Mouse (Mus musculus) thymus, postnatal 25 days (tissue): Measurements from ENCODE around the gene Stard13.

Experiments used
- DNase-seq: peaks from one replicate; pipeline ENCODE4 v3.0.0; 2022

Gene Stard13

GRCm38 (mm10) chr5:151054100-151054742, 179.4 kb downstream of the Stard13 start:
- DNase-seq = no peak

DNA sequence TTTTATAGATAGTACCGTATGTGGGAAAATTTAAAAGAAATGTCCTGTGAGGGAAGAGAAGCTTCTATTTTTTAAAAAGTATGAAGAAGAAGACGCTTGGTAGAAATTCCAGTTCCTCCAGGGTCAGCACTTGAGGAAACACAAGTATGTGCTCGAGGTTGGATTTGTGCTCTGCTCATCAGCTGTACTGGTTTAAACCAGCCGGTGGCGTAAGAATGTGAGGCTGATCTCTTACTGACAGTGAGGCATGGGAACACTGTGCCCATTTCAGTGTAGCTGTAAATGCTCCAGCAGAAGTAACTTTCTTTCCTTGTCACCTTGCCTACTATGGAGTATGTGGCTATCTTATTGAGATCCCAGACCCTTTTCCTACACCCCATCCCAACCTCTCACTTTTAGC, 180.4 kb downstream of the Stard13 start:
- no peak for DNase-seq

DNA sequence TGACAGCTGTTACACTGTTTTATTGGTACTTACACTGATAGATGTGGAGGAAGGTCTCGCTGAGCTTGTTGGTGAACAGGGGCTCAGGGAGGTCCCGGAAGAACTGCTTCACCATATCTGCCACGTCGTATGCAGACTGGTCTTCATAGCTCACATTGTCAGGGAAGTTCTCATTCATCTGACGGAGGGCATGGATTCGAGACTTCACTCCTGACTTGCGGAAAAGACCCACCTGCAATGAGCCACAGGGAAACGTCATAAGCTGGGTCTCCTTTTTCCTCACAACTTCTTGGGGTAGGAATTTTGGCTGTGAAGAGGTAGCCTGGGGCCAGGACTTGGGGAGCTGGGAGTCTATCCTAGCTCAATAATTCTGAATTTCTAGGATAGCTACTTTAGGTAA, 181.3 kb downstream of the Stard13 start:
- DNase-seq = no peak

GRCm38 (mm10) chr5:151047488-151047887, 186.1 kb downstream of the Stard13 start:
- DNase-seq = no peak

DNA sequence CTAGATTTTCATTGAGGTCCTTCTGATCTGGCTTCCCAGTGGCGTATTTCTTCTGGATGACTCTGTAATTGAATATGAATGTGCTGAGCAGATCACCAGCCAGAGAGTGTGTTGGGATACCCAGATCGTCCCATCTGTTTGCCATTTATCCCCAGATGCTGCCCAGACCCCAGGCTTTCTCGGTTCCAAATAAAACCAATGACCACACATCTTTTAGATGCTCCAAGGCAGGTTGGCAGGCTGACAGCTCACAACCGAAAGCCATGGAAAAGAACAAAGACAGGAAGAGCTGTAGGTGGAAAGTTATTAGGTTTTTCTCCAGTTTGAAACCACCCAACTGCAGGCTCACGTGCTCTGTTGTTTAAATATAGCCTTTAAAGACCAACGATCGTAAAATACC, 186.7 kb downstream of the Stard13 start:
- DNase-seq = no peak

DNA sequence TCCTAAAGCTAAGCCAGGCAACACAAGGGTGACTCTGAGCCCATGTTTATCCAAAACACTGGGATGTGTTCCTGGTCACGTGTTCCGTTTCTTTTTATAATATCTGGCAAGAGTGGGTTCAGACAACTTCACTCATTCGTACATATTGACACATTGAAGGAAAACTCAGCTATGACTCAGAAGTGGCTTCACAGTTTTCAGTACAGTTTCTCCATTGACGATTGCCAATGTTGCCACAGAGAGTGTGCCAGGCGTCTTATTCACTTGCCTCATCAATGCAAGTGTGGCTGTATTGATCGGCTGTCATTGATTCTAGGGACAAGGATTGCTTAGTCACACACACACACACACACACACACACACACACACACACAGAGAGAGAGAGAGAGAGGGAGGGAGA, 187.5 kb downstream of the Stard13 start:
- DNase-seq = no peak

DNA sequence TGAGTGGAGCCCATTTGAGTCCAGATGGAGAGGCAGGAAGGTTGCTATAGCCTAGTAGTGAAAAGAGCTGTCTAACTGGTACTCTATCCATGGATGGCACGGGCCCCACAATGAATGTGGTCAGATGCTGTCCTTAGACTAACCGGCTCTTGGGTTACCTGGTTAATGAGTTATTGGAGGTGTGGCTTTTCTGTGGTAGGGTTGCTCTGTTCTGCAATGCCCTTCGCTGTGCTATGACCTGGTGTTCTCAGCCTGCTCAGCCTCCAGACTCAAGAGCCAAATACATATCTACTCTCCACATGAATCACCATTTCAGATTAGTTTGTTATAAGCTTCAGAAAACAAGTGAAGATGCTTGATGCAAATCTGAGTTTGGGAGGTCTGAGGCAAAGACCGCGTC, 190.7 kb downstream of the Stard13 start:
- DNase-seq = no peak

DNA sequence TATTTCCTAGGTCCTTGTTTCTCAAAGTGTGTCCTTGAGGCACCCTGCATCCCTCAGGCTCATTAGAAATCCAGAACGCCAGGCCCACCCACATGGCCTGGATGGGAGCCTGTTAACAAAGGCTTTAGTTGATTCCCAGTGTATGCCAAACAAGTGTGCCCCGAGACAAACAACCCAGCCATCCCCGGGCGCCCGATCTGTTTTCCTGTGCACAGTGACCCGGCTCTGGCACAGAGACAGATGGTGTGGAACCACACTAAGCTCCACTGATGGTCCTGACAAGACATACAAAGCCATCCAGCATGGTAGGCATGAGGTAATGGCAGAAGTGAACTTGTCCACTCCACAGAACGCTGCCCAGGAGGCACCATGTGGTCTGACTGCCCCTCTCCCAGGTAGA, 195.8 kb downstream of the Stard13 start:
- DNase-seq = no peak

DNA sequence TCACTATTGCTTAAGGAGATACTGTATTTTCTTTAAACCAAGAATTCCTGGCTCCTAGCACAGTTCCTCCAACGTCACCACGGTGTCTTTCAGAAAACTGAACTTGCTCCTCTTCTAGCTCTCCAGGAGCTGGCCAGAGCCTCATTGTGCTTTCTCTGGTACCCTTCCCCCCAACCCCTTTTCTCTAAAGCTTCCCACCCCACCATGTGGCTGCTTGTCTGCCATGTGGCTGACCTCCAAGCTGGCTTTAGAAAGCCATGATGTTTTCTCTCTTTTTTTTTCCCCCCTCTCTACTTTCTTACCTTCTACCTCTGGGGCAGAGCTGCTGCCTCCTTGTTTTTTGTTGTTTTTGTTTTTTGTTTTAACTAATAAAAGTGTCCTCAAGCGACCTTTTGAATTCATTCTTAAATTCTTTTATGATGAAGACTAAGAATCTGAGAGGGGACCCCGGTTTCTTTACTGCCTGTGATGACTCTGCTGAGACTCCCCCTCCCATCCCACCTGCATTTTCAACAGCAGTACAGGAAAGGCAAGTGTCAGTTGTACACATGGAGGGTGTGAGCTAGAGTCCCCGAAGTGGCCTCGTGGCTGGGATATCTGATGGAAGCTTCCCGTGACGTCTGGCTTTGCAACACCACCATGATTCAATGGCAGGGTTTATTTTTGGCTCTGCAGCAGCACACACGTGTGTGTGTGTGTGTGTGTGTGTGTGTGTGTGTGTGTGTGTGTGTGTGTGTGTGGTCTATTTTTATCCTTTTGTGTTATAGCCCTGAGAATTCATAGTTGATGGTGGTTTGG, 198.7 kb downstream of the Stard13 start:
- no peak for DNase-seq

DNA sequence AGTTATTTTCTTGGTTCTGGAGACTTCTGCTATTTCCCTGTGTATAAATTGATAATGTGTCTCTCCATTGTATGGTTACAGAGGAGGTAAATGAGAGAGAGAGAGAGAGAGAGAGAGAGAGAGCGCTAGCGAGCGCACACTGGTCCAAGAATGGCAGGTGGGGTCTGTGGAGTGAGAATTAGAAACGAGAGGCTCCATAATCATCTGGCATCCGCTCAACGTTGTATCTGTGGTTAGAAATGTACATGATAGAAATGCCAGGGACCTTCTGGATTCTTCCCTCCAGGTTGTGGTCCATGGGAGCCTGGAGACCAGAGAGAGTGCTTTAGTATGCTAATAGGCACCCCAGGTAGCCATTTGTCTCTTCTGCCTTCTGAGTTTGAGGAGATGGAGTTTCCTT, 204.7 kb downstream of the Stard13 start:
- DNase-seq = no peak

DNA sequence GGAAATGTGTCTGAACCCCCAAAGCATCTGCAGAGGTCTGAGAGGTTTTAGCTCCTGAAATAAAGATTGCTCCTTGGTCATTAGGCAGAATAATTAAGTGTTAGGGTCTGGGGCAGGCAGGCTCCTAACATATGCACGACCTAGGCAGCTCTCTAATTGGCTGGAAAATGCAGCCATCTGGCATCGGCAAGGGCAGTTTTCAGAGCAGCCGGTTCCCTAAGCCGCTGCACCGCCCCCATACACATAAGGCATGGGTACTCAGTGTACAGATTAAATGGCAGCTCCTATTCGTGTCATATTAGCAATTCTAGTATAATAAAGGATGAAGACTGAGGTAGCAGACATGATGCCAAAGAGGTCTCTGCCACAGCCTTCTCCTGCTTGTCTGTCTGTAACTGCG, 206.5 kb downstream of the Stard13 start:
- DNase-seq = no peak

DNA sequence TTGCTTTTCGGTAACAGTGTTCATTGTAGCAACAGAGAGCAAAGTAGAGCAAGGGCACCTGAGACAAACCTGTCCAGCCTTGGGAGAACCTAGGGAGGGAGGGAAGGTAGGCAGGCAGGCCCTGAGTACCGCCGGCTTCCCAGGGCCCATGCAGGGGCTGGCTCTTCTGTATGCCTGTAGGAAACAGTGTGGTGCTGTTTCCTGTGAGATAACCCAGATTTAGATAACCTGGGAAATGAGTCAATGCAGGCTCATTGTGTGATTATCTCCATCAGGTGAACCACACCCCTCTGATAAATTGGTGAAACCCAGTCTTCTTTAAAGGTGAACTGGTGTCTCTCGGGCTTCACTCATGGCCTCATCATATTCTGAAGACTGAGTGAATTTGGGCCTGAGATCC, 207.6 kb downstream of the Stard13 start:
- no peak for DNase-seq

GRCm38 (mm10) chr5:151024483-151024882, 209.2 kb downstream of the Stard13 start:
- DNase-seq = no peak

DNA sequence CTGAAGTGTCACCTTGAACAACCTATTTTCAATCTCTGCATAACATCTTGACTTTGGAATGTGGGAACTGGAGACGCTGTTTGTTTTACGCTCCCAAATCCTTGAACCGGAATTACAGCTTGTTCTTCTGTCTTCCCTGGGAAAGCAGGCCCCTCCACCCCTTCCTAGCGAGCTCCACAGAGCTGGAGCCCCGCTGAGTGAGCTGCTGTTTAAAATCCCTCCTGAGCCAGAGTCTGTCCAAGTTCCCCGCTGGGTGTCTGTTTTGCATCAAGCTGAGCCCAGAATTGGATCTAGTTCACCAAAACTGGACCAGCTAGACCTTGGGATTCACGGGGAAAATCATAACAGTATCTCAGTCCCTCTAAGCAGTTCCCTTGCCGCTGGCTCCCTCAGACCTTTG, 210.2 kb downstream of the Stard13 start:
- no peak for DNase-seq

DNA sequence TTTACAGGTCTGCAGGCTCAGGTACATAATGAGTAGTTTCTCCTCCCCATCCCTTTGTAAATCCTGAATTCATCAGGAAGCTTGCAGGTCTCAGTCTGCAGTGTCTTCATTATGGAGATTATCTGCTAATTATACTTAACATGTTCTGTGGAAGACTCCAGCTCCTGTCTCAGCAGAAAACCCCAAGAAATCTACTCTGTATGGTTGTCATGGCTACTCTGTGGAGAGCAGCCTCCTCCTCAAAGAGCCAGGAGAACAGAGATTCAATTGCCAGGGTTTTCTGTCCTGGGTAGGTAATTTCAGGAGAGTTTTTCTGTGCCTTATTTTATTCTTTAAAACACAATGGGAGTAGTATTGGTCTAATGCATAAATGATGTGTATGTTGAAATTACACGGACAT, 210.7 kb downstream of the Stard13 start:
- no peak for DNase-seq

DNA sequence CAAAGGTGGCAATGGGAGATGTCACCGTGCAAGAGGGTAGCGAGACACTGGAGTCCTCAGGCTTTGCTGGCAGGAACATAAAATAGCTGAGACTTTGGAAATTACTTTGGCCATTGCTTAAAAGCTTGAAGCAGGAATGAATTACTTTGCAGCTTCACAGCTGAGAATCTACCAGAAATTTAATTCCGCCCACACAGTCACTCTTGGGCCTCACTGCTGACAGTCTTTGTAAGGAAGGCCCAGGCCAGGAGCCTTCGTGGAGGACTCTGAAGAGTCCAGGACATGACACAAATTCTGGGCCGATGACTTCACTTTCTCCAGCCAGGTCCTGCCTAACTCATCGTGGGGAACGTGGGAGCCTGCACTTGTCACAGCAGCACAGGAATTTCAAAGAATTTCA, 211.6 kb downstream of the Stard13 start:
- DNase-seq = no peak

DNA sequence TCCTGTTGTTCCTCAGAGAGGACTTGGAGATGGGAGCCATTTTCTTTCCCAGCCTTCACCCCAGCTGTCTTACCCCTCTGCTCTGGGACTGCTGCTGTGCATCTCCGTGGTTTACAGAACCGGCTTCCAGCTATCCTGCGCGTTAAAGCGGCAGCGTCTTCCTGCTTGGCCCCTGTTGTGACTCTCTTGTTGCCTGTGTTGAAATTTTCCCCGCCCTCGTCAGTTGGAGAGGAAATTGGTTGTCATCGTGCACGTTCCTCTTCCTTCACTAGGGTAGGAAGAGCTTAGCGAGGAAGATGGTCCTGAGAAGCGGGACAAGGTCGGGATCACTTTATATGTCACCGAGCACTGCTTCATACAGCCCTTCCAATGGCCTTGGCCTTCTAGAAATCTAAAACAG, 212.8 kb downstream of the Stard13 start:
- DNase-seq = no peak

DNA sequence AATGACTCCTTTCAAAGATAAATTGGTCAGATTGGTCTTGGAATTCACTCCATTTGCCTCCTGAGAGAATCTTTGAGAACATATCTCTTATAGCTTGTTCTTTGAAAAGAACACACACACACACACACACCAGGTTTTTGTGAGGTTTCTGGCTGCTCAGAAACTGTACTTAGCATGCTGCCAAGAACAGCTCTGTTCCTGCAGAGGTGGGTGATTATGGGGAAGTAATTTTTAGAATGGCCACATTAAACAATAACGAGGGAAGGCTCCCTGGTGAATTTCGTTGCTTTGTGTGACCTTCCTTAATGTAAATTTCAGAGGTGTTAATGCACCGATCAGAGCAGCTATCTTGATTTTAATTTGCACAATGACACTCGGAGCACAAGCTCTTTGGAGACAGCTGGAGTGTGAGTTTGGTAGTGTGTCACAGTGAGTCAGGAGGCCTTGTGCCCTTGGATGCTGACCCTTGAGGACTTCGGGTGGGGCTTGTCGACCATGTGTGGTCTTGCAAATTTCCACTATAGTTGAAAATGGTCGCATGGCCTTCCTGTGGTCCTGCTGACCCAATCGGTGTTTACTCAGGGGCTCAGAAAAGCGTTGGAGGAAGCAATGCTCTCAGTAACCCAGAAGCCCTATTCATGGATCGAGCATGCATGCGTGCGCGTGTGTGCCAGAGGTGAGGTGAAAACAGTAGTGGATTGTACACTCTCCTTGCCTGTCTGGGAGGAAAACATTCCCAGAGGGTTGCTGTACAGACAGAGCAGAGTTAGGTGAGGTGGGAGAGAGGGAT, 213.4 kb downstream of the Stard13 start:
- DNase-seq = no peak

DNA sequence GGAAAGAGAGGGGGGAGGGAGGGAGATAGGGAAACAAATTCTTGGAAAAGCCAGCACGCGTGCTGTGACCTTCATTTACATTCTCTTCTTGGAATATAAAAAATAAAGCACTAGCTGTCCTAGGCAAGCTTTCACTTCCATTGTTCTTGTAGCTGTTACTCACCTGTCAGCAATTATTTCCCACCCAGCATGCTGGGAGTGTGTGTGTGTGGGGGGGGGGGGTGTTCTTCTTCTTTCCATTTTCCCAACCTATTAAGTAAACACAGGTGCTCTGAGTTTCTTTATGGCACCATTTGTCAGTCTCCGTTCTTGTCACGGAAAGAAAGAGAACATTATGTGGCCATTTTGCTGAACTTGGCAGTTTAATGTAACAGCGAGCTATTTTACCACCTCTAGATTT, 214.7 kb downstream of the Stard13 start:
- DNase-seq = no peak

GRCm38 (mm10) chr5:151018450-151018849, 215.2 kb downstream of the Stard13 start:
- DNase-seq = no peak

GRCm38 (mm10) chr5:151004216-151004755, 229.3 kb downstream of the Stard13 start:
- no peak for DNase-seq

DNA sequence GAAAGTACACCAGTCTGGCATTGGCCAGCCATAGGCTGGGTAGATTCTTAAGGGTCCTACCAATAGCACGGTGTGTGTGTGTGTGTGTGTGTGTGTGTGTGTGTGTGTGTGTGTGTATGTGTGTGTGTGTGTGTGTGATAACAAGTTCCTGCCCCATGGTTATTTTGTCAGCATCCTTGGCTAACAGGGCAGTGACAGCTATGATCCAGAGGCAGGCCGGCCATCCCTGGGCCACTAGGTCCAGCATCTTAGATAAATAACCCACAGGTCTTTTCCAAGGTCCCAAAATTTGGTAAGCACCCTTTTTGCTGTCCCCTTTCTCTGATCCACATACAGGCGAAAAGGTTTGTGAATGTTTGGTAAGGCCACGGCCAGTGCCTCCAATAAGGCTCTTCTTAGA, 231.6 kb downstream of the Stard13 start:
- no peak for DNase-seq

DNA sequence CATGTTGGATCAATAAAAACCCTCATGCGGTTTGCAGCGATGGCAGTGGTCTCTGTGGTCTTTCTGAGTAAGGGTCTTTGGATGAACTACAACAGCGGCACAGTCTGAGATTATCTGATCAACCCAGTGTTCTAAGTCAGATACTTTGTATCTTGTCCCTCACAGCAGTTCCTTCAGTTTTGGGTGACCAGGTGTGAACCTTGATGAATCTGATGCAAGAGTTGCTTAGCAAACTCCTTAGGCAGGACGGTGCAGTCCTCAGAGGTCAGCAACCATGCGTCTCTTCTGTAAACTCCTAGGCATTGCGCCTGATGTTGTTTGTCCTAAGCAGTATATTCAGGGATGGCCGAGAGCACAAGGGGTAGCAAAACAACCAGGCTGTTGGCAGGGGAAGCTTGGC, 232.5 kb downstream of the Stard13 start:
- DNase-seq = no peak

DNA sequence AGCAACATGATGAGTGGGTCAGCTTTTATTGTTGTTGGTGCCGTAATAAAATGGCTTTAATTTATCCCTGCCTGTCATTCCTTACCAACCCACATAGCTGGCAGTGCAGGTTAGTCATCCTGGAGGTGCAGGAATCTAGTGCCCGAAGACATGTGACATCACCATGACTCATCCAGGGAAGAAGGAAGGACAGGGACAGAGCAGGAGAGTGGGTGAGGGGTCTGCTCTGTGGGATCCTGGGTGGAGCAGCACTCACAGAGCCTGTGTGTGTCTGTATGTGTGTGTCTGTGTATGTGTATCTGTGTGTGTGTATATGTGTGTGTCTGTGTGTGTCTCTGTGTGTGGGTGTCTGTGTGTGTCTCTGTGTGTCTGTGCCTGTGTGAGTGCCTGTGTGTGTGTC, 237.1 kb downstream of the Stard13 start:
- DNase-seq = no peak
